Mouse (Mus musculus) heart, adult 2 months (tissue): ENCODE results near the gene Hsd11b2. TPM values are rescaled to one million over a fixed set of nuclear protein-coding genes. Genes with fewer than 3 reads are reported as not detected.

Source experiments
- DNase-seq, 2 experiments: peaks; one replicate each; pipeline ENCODE4 v3.0.0; 2021
- H3K27ac ChIP-seq: fragments of 200-600 bp; 2 replicates; pipeline ENCODE4 v1.8.1; 2022
- H3K27me3 ChIP-seq: fragments of 200-500 bp; 2 replicates; pipeline ENCODE4 v1.6.1; 2012; ENCODE audit warnings: mild to moderate bottlenecking, low read length, inconsistent platforms, mixed read lengths; ENCODE audit not compliant: control insufficient read depth, insufficient read depth
- H3K36me3 ChIP-seq: fragments of 200-500 bp; 2 replicates; pipeline ENCODE4 v1.6.1; 2012; ENCODE audit warnings: low read length, inconsistent platforms; ENCODE audit not compliant: control insufficient read depth, insufficient read depth
- H3K4me1 ChIP-seq: fragments of 200-500 bp; 2 replicates; pipeline ENCODE4 v1.6.1; 2011; ENCODE audit warnings: low read length; ENCODE audit not compliant: control insufficient read depth, insufficient read depth
- H3K4me3 ChIP-seq: fragments of 200-600 bp; 2 replicates; pipeline ENCODE4 v1.8.1; 2022
- H3K79me2 ChIP-seq: fragments of 200-500 bp; replicated peaks from 2 replicates; pipeline ENCODE4 v1.6.1; 2012; ENCODE audit warnings: mild to moderate bottlenecking, inconsistent platforms, low read length, moderate library complexity, mixed read lengths; ENCODE audit not compliant: control insufficient read depth, insufficient read depth
- H3K9ac ChIP-seq: fragments of 200-500 bp; 2 replicates; pipeline ENCODE4 v1.6.1; 2012; ENCODE audit warnings: low read depth, mild to moderate bottlenecking, control low read depth, inconsistent platforms, low read length, mixed read lengths
- CTCF ChIP-seq: fragments of 200-600 bp; IDR thresholded peaks from 2 replicates; pipeline ENCODE4 v1.8.1; 2022; ENCODE audit warnings: antibody characterized with exemption, mild to moderate bottlenecking, moderate library complexity
- EP300 ChIP-seq: fragments of 200-500 bp; IDR thresholded peaks from 2 replicates; pipeline ENCODE4 v1.6.1; 2011; ENCODE audit warnings: low read depth, low read length, control low read depth; ENCODE audit not compliant: insufficient read depth
- POLR2A ChIP-seq: fragments of 200-500 bp; IDR thresholded peaks from 2 replicates; pipeline ENCODE4 v1.6.1; 2011; ENCODE audit warnings: mild to moderate bottlenecking, low read depth, low read length, control low read depth; ENCODE audit not compliant: insufficient read depth
- WGBS: fragments of 180-500 bp; shearing (Covaris S2); methylation state at CpG from one replicate; pipeline ENCODE4 v1.1.7; 2018; 5-methylcytosine and 5-hydroxymethylcytosine counted together
- intact Hi-C: fragments of 180-260 bp; cut with DNase I; formaldehyde crosslinking; loops from one replicate; pipeline ENCODE4 v1.15.1; 2025
- polyA plus RNA-seq: library from polyadenylated mRNA; depleted of rRNA; stranded (reverse); fragments of >200 nt; gene quantifications from 2 replicates; pipeline ENCODE4 v1.2.3, GENCODE M21; 2012
- total RNA-seq, 2 experiments: library from RNA; stranded (reverse); gene quantifications; 2 replicates each; pipeline ENCODE4 v1.2.3; 2021

Gene Hsd11b2
- total and polyA plus RNA-seq, 3 experiments = 0.08 to 0.23 TPM; not detected in 1

- Histone ChIP-seq H3K27me3 (no peaks in the 10 kb centered on the region), H3K79me2 (no peaks in the 10 kb centered on the region), H3K9ac (no peak overlapping the region), H3K4me1 (peaks cover 9% of the 10 kb centered on the region), H3K36me3 (peaks cover 7% of the 10 kb centered on the region), H3K27ac (peak overlapping the region; percentile 26; the same call in 1 of the 2 replicates), H3K4me3 (no peak overlapping the region)
- no peak for TF ChIP-seq POLR2A
- TF ChIP-seq CTCF = peak; percentile 87
- TF ChIP-seq EP300 = no peak
- 0% methylated on average over 1 of the region's 1 CpGs for WGBS
- peak; percentile 72 to 83 for DNase-seq
- intact Hi-C loops = loop anchor here (1.0 to 2.0 kb wide), 3 partner anchors 17 to 51 kb away; no protein-coding TSS in a partner anchor
Measured at GRCm38 (mm10) chr8:105533892-105534329, 15.4 kb downstream of the Hsd11b2 start.

GRCm38 (mm10) chr8:105536546-105536945 lies 18.0 kb downstream of the Hsd11b2 start:
- H3K4me1 ChIP-seq = peaks cover 9% of the 10 kb centered on the region
- no peak for DNase-seq
- no peak overlapping the region for H3K9ac ChIP-seq
- H3K36me3 ChIP-seq = peaks cover 7% of the 10 kb centered on the region
- no peaks in the 10 kb centered on the region for H3K79me2 ChIP-seq
- H3K27me3 ChIP-seq = no peaks in the 10 kb centered on the region
- no peak for TF ChIP-seq POLR2A
- TF ChIP-seq CTCF = no peak
- TF ChIP-seq EP300 = no peak
- H3K27ac ChIP-seq = no peak overlapping the region
- WGBS = 57% methylated on average over 3 of the region's 3 CpGs
- no peak overlapping the region for H3K4me3 ChIP-seq
- intact Hi-C loops = no loop called here

- Histone ChIP-seq H3K27ac (no peak overlapping the region), H3K27me3 (no peaks in the 10 kb centered on the region), H3K79me2 (peaks cover 2% of the 10 kb centered on the region; the same call in 1 of the 2 replicates), H3K9ac (no peak overlapping the region), H3K4me3 (no peak overlapping the region), H3K4me1 (peaks cover 9% of the 10 kb centered on the region), H3K36me3 (peaks cover 4% of the 10 kb centered on the region)
- TF ChIP-seq EP300 (no peak), CTCF (no peak), POLR2A (no peak)
- WGBS = 80% methylated on average over 6 of the region's 6 CpGs
- DNase-seq = peak in 1 of 2 experiments; percentile 50
- intact Hi-C loops = no loop called here
Measured at GRCm38 (mm10) chr8:105537011-105537677, 18.6 kb downstream of the Hsd11b2 start.

- WGBS = 81% methylated on average over 4 of the region's 4 CpGs
- H3K4me3 ChIP-seq = no peak overlapping the region
- H3K36me3 ChIP-seq = peaks cover 7% of the 10 kb centered on the region
- no peak for TF ChIP-seq CTCF
- H3K79me2 ChIP-seq = peaks cover 2% of the 10 kb centered on the region; the same call in 1 of the 2 replicates
- intact Hi-C loops = no loop called here
- H3K27ac ChIP-seq = no peak overlapping the region
- DNase-seq = no peak
- H3K4me1 ChIP-seq = peaks cover 5% of the 10 kb centered on the region
- H3K27me3 ChIP-seq = no peaks in the 10 kb centered on the region
- H3K9ac ChIP-seq = no peak overlapping the region
Measured at GRCm38 (mm10) chr8:105538940-105539339, 20.4 kb downstream of the Hsd11b2 start.

- H3K9ac ChIP-seq = no peak overlapping the region
- TF ChIP-seq CTCF (no peak), POLR2A (no peak), EP300 (no peak)
- H3K79me2 ChIP-seq = peaks cover 2% of the 10 kb centered on the region; the same call in 1 of the 2 replicates
- H3K36me3 ChIP-seq = peaks cover 11% of the 10 kb centered on the region
- no peak for DNase-seq
- peaks cover 31% of the 10 kb centered on the region for H3K4me1 ChIP-seq
- WGBS = 92% methylated on average over 3 of the region's 3 CpGs
- no peak overlapping the region for H3K4me3 ChIP-seq
- H3K27me3 ChIP-seq = no peaks in the 10 kb centered on the region
- intact Hi-C loops = no loop called here
- no peak overlapping the region for H3K27ac ChIP-seq
Measured at GRCm38 (mm10) chr8:105542032-105542656, 23.6 kb downstream of the Hsd11b2 start.

GRCm38 (mm10) chr8:105542808-105543207 lies 24.3 kb downstream of the Hsd11b2 start:
- Histone ChIP-seq H3K4me1 (peaks cover 33% of the 10 kb centered on the region), H3K9ac (no peak overlapping the region), H3K36me3 (peaks cover 11% of the 10 kb centered on the region), H3K27me3 (no peaks in the 10 kb centered on the region), H3K27ac (peak overlapping the region; percentile 42; the same call in 1 of the 2 replicates), H3K4me3 (no peak overlapping the region), H3K79me2 (peaks cover 2% of the 10 kb centered on the region; the same call in 1 of the 2 replicates)
- DNase-seq = no peak
- intact Hi-C loops = no loop called here
- WGBS = 87% methylated on average over 2 of the region's 2 CpGs
- TF ChIP-seq EP300 (no peak), CTCF (no peak), POLR2A (no peak)
